ENCODE assay signal across 14 mouse cellular contexts in the genomic region with DNA sequence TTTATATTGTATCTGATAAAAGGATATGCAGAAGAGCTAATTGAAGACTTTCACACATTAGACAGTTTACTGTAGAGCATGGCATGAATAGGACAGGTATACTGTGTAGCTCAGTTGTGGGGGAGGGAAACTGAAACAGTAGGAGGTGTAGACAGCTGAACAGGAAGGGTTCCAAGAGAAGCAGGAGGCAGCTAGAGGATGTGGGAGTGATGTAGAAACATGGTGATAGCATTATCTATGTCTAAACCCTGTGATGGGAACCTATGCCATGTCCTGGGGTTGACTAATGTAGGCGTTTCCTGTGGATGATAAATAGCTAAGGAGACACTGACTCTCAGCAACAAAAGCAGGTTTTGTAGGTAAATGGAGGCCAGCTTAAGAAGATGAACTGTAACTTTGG.
"Had no signal": no experiment of that assay in that cellular context is flagged by ENCODE, and none has a peak within 500 bp of the region (broad histone marks: within the 10 kb centered on the region; RNA-seq: fewer than 3 reads in every experiment).

No protein-coding gene starts in this region.

- ATAC-seq: intestine, embryonic 15.5 days; liver, postnatal 0 days; lung, postnatal 0 days; midbrain, embryonic 15.5 days had no signal

- DNase-seq: kidney, adult 11 months; kidney, adult 8-10 months; kidney, postnatal 14 days; kidney, postnatal 4 days; left cerebral cortex, postnatal 4 days; liver, postnatal 0 days; lung, embryonic 14.5 days; spleen, adult 18-20 months; thymus, adult 18-20 months; thymus, postnatal 14 days; thymus, postnatal 4 days had no signal
